23 mouse cellular contexts compared by ENCODE assay signal in genomic region chr1:136858724-136859123, GRCm38 (mm10).
A peak's percentile ranks its signal among the peaks of the same experiment; 100 is the strongest.
DNase-seq lines count a peak whose midpoint lies in the region; ATAC-seq and TF ChIP-seq lines count a peak whose summit lies in the region.
"Had no signal": no experiment of that assay in that cellular context is flagged by ENCODE, and none has a peak within 500 bp of the region (broad histone marks: within the 10 kb centered on the region; RNA-seq: fewer than 3 reads in every experiment).

No protein-coding gene starts in this region.

- no peaks in the 10 kb centered on the region for H3K79me2 ChIP-seq in CH12.LX (replicated peaks; ENCODE audit: control insufficient read depth, extremely low read depth, insufficient read depth, poor library complexity, severe bottlenecking)

- WGBS in kidney, embryonic 15.5 days, result 48% methylated on average over 4 of the region's 4 CpGs

- H3K4me2 ChIP-seq in kidney, embryonic 15.5 days, result no peak overlapping the region
- H3K4me2 ChIP-seq in CH12.LX (ENCODE audit: insufficient read depth, low read depth, poor library complexity, severe bottlenecking), result no peak overlapping the region
- H3K4me2 ChIP-seq: heart, embryonic 12.5 days; hindbrain, embryonic 12.5 days; midbrain, embryonic 15.5 days had no signal

- no peaks in the 10 kb centered on the region for H3K36me3 ChIP-seq in kidney, embryonic 15.5 days
- no peaks in the 10 kb centered on the region for H3K36me3 ChIP-seq in CH12.LX (replicated peaks in 1 of 2; ENCODE audit: control insufficient read depth in 1 of 2, insufficient read depth in 1 of 2, low read length in 1 of 2)
- H3K36me3 ChIP-seq: embryonic facial prominence, embryonic 10.5 days; forebrain, embryonic 10.5 days; heart, embryonic 12.5 days; hindbrain, embryonic 12.5 days; midbrain, embryonic 15.5 days had no signal

- TF ChIP-seq CTCF in CH12.LX (conservative IDR thresholded peaks at IDR 0.05 in 1 of 2, IDR thresholded peaks at IDR 0.05 in 1 of 2; ENCODE audit: low read depth in 2 of 2, low read length in 2 of 2), result peak in 1 of 2 experiments; percentile 55; a peak in 2 of 4 replicates

- no peak overlapping the region for H3K27ac ChIP-seq in kidney, embryonic 15.5 days
- peak overlapping the region; percentile 48; the same call in 1 of the 2 replicates for H3K27ac ChIP-seq in CH12.LX (ENCODE audit: insufficient read depth, low read depth)
- H3K27ac ChIP-seq: embryonic facial prominence, embryonic 10.5 days; forebrain, embryonic 10.5 days; hindbrain, embryonic 12.5 days; midbrain, embryonic 15.5 days had no signal

- no peak overlapping the region for H3K4me3 ChIP-seq in kidney, embryonic 15.5 days (replicated peaks)
- no peak overlapping the region for H3K4me3 ChIP-seq in CH12.LX (replicated peaks in 1 of 3; ENCODE audit: low read depth in 2 of 3, low read length in 2 of 3, poor library complexity in 1 of 3)
- H3K4me3 ChIP-seq: embryonic facial prominence, embryonic 10.5 days; forebrain, embryonic 10.5 days; heart, embryonic 12.5 days; hindbrain, embryonic 12.5 days; midbrain, embryonic 15.5 days; myocyte had no signal

- no peak for DNase-seq in kidney, postnatal 25 days
- peak; percentile 5 to 10 for DNase-seq in spleen, postnatal 36 days (ENCODE audit: low spot score in 2 of 2)
- no peak for DNase-seq in spleen, adult 12 weeks (ENCODE audit: low spot score)
- DNase-seq in CH12.LX (ENCODE audit: extremely low read depth), result peak; percentile 83
- DNase-seq in natural killer cell, adult 2 months (ENCODE audit: low spot score in 2 of 2), result peak; percentile 47 to 56
- DNase-seq in cerebellum, postnatal 14 days, result no peak
- no peak for DNase-seq in adrenal gland, postnatal 36 days
- DNase-seq: cerebellum, adult 9-10 months; gastrocnemius, postnatal 14 days; heart, adult 11 months; heart, postnatal 10 days; layer of hippocampus, adult 9-11 months; lung, postnatal 36 days; right cerebral cortex, adult 18-20 months; thymus, postnatal 14 days had no signal

- peak; percentile 46 for TF ChIP-seq RAD21 in CH12.LX (IDR thresholded peaks at IDR 0.05; ENCODE audit: low read depth, low read length)

- dilution Hi-C loops in CH12.LX (cut with MboI; ENCODE audit: extremely low pct_ligation_motif_present, extremely low pct_unique_long_range_greater_than_20kb, low sequenced_read_pairs), result no loop called here

- H3K27me3 ChIP-seq in kidney, embryonic 15.5 days, result no peaks in the 10 kb centered on the region
- H3K27me3 ChIP-seq in CH12.LX (replicated peaks), result no peaks in the 10 kb centered on the region
- H3K27me3 ChIP-seq: heart, embryonic 12.5 days; hindbrain, embryonic 12.5 days; midbrain, embryonic 15.5 days had no signal

- TF ChIP-seq POLR2A in CH12.LX (IDR thresholded peaks at IDR 0.05; ENCODE audit: low read depth, low read length), result no peak

- H3K9me3 ChIP-seq in kidney, embryonic 15.5 days (replicated peaks), result no peaks in the 10 kb centered on the region
- peaks cover 2% of the 10 kb centered on the region for H3K9me3 ChIP-seq in CH12.LX (replicated peaks; ENCODE audit: low read length)
- H3K9me3 ChIP-seq: embryonic facial prominence, embryonic 10.5 days; forebrain, embryonic 10.5 days; heart, embryonic 12.5 days; hindbrain, embryonic 12.5 days; midbrain, embryonic 15.5 days had no signal

- TF ChIP-seq EP300 in CH12.LX (IDR thresholded peaks at IDR 0.05; ENCODE audit: low read length), result peak; percentile 59

- H3K9ac ChIP-seq in kidney, embryonic 15.5 days, result no peak overlapping the region
- H3K9ac ChIP-seq in CH12.LX (ENCODE audit: insufficient read depth, low read depth), result no peak overlapping the region
- H3K9ac ChIP-seq: heart, embryonic 12.5 days; hindbrain, embryonic 12.5 days; midbrain, embryonic 15.5 days had no signal

- no peaks in the 10 kb centered on the region for H3K4me1 ChIP-seq in kidney, embryonic 15.5 days
- peaks cover 23 to 63% of the 10 kb centered on the region in 2 experiments for H3K4me1 ChIP-seq in CH12.LX (ENCODE audit: control insufficient read depth in 1 of 2, insufficient read depth in 2 of 2)

- in situ Hi-C loops in CH12.LX (cut with MboI; ENCODE audit: low pct_ligation_motif_present, low pct_unique_long_range_greater_than_20kb, low sequenced_read_pairs), result no loop called here

- ATAC-seq in kidney, embryonic 15.5 days (replicated peaks; ENCODE audit: low FRiP score), result 0 out of 2 replicates have a peak, but pooled peaks have one; percentile 33
- ATAC-seq: forebrain, embryonic 16.5 days; midbrain, embryonic 15.5 days had no signal

TF ChIP-seq in CH12.LX, 34 proteins besides CTCF, POLR2A, EP300 and RAD21:
- TF ChIP-seq MAX (IDR thresholded peaks at IDR 0.05; ENCODE audit: low read length) (peak; percentile 89), MAFK (IDR thresholded peaks at IDR 0.05; ENCODE audit: insufficient replicate concordance, low read length) (0 out of 2 replicates have a peak, but pooled peaks have one; percentile 33), IRF4 (IDR thresholded peaks at IDR 0.05; ENCODE audit: low read depth, low read length) (peak; percentile 70), ETS1 (conservative IDR thresholded peaks at IDR 0.05; ENCODE audit: low read depth, low read length) (peak; percentile 77), NRF1 (IDR thresholded peaks at IDR 0.05; ENCODE audit: low read depth, low read length) (no peak), TCF12 (IDR thresholded peaks at IDR 0.05; ENCODE audit: low read depth, low read length) (peak; percentile 69; the same call in 1 of the 2 replicates), ZNF384 (IDR thresholded peaks at IDR 0.05; ENCODE audit: low read depth, low read length) (no peak), USF1 (IDR thresholded peaks at IDR 0.05; ENCODE audit: low read depth, low read length) (no peak), NELFE (IDR thresholded peaks at IDR 0.05; ENCODE audit: low read depth, low read length) (0 out of 2 replicates have a peak, but pooled peaks have one; percentile 41), RCOR1 (conservative IDR thresholded peaks at IDR 0.05; ENCODE audit: low read depth, low read length) (no peak), KAT2A (IDR thresholded peaks at IDR 0.05; ENCODE audit: insufficient replicate concordance, low read length) (no peak), MYC (IDR thresholded peaks at IDR 0.05; ENCODE audit: low read depth, low read length) (peak; percentile 42; the same call in 1 of the 2 replicates), ELF1 (IDR thresholded peaks at IDR 0.05; ENCODE audit: low read depth, low read length) (peak; percentile 66), BHLHE40 (IDR thresholded peaks at IDR 0.05; ENCODE audit: low read depth, low read length) (peak; percentile 87), SIN3A (IDR thresholded peaks at IDR 0.05; ENCODE audit: low read length) (peak; percentile 25; the same call in 1 of the 2 replicates), MEF2A (IDR thresholded peaks at IDR 0.05; ENCODE audit: borderline replicate concordance, low read depth, low read length) (peak; percentile 52; the same call in 1 of the 2 replicates), JUND (conservative IDR thresholded peaks at IDR 0.05; ENCODE audit: low read depth, low read length) (no peak), SMC3 (IDR thresholded peaks at IDR 0.05; ENCODE audit: low read depth, low read length) (peak; percentile 56), GABPA (IDR thresholded peaks at IDR 0.05; ENCODE audit: insufficient replicate concordance, low read depth, low read length) (no peak)

Comparison
In these comparisons a context has a peak if more than half of its experiments do, and no peak if none do; other contexts are left out.
1. DNase-seq: peak in spleen, postnatal 36 days (2 of 2), CH12.LX (single experiment) and natural killer cell, adult 2 months (2 of 2); none in kidney, postnatal 25 days (0 of 2), spleen, adult 12 weeks (single experiment), cerebellum, postnatal 14 days (0 of 2) and adrenal gland, postnatal 36 days (0 of 2).